Mouse (Mus musculus) embryonic facial prominence, embryonic 12.5 days (tissue): Measurements from ENCODE around the gene Gcgr. TPM values are rescaled to one million over a fixed set of nuclear protein-coding genes. Genes with fewer than 3 reads are reported as not detected.

ENCODE experiments used
- ATAC-seq: fragments of 200-750 bp; cut with Nextera tagmentation; 2 replicates; pipeline ENCODE4 v1.8.0; 2017; ENCODE audit not compliant: insufficient number of reproducible peaks, insufficient read depth, low FRiP score, low TSS enrichment
- H3K27ac ChIP-seq: fragments of 300-500 bp; sonication (generic); 2 replicates; pipeline ENCODE4 v1.5.1; 2016; ENCODE audit warnings: mild to moderate bottlenecking
- H3K27me3 ChIP-seq: fragments of 300-500 bp; sonication (generic); 2 replicates; pipeline ENCODE4 v1.6.1; 2016; ENCODE audit warnings: mild to moderate bottlenecking, moderate library complexity
- H3K36me3 ChIP-seq: fragments of 300-500 bp; sonication (generic); 2 replicates; pipeline ENCODE4 v1.6.1; 2016; ENCODE audit warnings: mild to moderate bottlenecking
- H3K4me1 ChIP-seq: fragments of 300-500 bp; sonication (generic); 2 replicates; pipeline ENCODE4 v1.6.1; 2016
- H3K4me2 ChIP-seq: fragments of 300-500 bp; sonication (generic); replicated peaks from 2 replicates; pipeline ENCODE4 v1.6.1; 2016; ENCODE audit warnings: mild to moderate bottlenecking, moderate library complexity
- H3K4me3 ChIP-seq: fragments of 300-500 bp; sonication (generic); 2 replicates; pipeline ENCODE4 v1.5.1; 2016; ENCODE audit warnings: mild to moderate bottlenecking
- H3K9ac ChIP-seq: fragments of 300-500 bp; sonication (generic); 2 replicates; pipeline ENCODE4 v1.6.1; 2016; ENCODE audit warnings: mild to moderate bottlenecking, moderate library complexity
- H3K9me3 ChIP-seq: fragments of 300-500 bp; sonication (generic); 2 replicates; pipeline ENCODE4 v1.6.1; 2016; ENCODE audit warnings: mild to moderate bottlenecking, moderate library complexity
- WGBS: fragments of 180-500 bp; shearing (Covaris S2); methylation state at CpG from one replicate; pipeline ENCODE4 v1.1.7; 2016; 5-methylcytosine and 5-hydroxymethylcytosine counted together
- polyA plus RNA-seq: library from polyadenylated mRNA; unstranded; fragments of >200 nt; fragmentation: Nextera tagmentation; extraction: Ambion mirVana; gene quantifications from 2 replicates; pipeline ENCODE4 v1.2.1, GENCODE M21; 2016

Gene Gcgr
- polyA plus RNA-seq, 1 experiment from 2014 or later = 1.7 TPM

- peak overlapping the region; percentile 88 for H3K9ac ChIP-seq
- H3K36me3 ChIP-seq = peaks cover 39% of the 10 kb centered on the region
- H3K27ac ChIP-seq = peak overlapping the region; percentile 88
- peaks cover 24% of the 10 kb centered on the region for H3K4me1 ChIP-seq
- no peak for ATAC-seq
- under 1% methylated on average over 23 of the region's 23 CpGs for WGBS
- H3K9me3 ChIP-seq = no peaks in the 10 kb centered on the region
- H3K27me3 ChIP-seq = no peaks in the 10 kb centered on the region
- H3K4me3 ChIP-seq = peak overlapping the region; percentile 99
- H3K4me2 ChIP-seq = peak overlapping the region; percentile 95
Measured at GRCm38 (mm10) chr11:120573585-120574277, 43.2 kb downstream of the Gcgr start.

- 54% methylated on average over 5 of the region's 5 CpGs for WGBS
- no peaks in the 10 kb centered on the region for H3K27me3 ChIP-seq
- peak overlapping the region; percentile 99 for H3K4me3 ChIP-seq
- H3K36me3 ChIP-seq = peaks cover 42% of the 10 kb centered on the region
- H3K4me2 ChIP-seq = peak overlapping the region; percentile 95
- no peaks in the 10 kb centered on the region for H3K9me3 ChIP-seq
- no peak overlapping the region for H3K27ac ChIP-seq
- peaks cover 29% of the 10 kb centered on the region for H3K4me1 ChIP-seq
- peak overlapping the region; percentile 88; the same call in 1 of the 2 replicates for H3K9ac ChIP-seq
- no peak for ATAC-seq
Measured at GRCm38 (mm10) chr11:120574278-120574600, 43.7 kb downstream of the Gcgr start.

- no peak for ATAC-seq
- H3K27ac ChIP-seq = no peak overlapping the region
- H3K4me1 ChIP-seq = peaks cover 37% of the 10 kb centered on the region
- H3K36me3 ChIP-seq = peaks cover 42% of the 10 kb centered on the region
- no peak overlapping the region for H3K4me2 ChIP-seq
- no peak overlapping the region for H3K9ac ChIP-seq
- H3K27me3 ChIP-seq = no peaks in the 10 kb centered on the region
- H3K9me3 ChIP-seq = no peaks in the 10 kb centered on the region
- H3K4me3 ChIP-seq = no peak overlapping the region
- WGBS = 66% methylated on average over 2 of the region's 2 CpGs
Measured at GRCm38 (mm10) chr11:120575046-120575445, 44.5 kb downstream of the Gcgr start.

- no peak for ATAC-seq
- H3K4me1 ChIP-seq = peaks cover 37% of the 10 kb centered on the region
- no peak overlapping the region for H3K27ac ChIP-seq
- no peak overlapping the region for H3K4me3 ChIP-seq
- peaks cover 33% of the 10 kb centered on the region for H3K36me3 ChIP-seq
- no peaks in the 10 kb centered on the region for H3K9me3 ChIP-seq
- no peak overlapping the region for H3K4me2 ChIP-seq
- H3K9ac ChIP-seq = no peak overlapping the region
- no peaks in the 10 kb centered on the region for H3K27me3 ChIP-seq
Measured at GRCm38 (mm10) chr11:120575940-120576339, 45.4 kb downstream of the Gcgr start.

- no peak overlapping the region for H3K4me3 ChIP-seq
- H3K4me2 ChIP-seq = no peak overlapping the region
- no peaks in the 10 kb centered on the region for H3K27me3 ChIP-seq
- H3K27ac ChIP-seq = no peak overlapping the region
- H3K9ac ChIP-seq = no peak overlapping the region
- 76% methylated on average over 3 of the region's 3 CpGs for WGBS
- no peak for ATAC-seq
- H3K9me3 ChIP-seq = no peaks in the 10 kb centered on the region
- H3K36me3 ChIP-seq = peaks cover 27% of the 10 kb centered on the region
- H3K4me1 ChIP-seq = peaks cover 32% of the 10 kb centered on the region
Measured at GRCm38 (mm10) chr11:120576365-120576981, 46.0 kb downstream of the Gcgr start.

- Histone ChIP-seq H3K27me3 (no peaks in the 10 kb centered on the region), H3K36me3 (peaks cover 26% of the 10 kb centered on the region), H3K4me1 (peaks cover 34% of the 10 kb centered on the region), H3K27ac (peak overlapping the region; percentile 46; the same call in 1 of the 2 replicates), H3K9me3 (no peaks in the 10 kb centered on the region), H3K4me2 (no peak overlapping the region), H3K4me3 (no peak overlapping the region), H3K9ac (no peak overlapping the region)
- WGBS = 84% methylated on average over 7 of the region's 7 CpGs
- ATAC-seq = no peak
Measured at GRCm38 (mm10) chr11:120577211-120578023, 46.9 kb downstream of the Gcgr start.

GRCm38 (mm10) chr11:120578024-120578693, 47.7 kb downstream of the Gcgr start:
- Histone ChIP-seq H3K9me3 (no peaks in the 10 kb centered on the region), H3K36me3 (peaks cover 26% of the 10 kb centered on the region), H3K27ac (0 out of 2 replicates have a peak overlapping the region, but pooled peaks have one; percentile 11), H3K27me3 (no peaks in the 10 kb centered on the region), H3K4me2 (no peak overlapping the region; the same call in 1 of the 2 replicates), H3K4me1 (peaks cover 34% of the 10 kb centered on the region), H3K9ac (no peak overlapping the region), H3K4me3 (no peak overlapping the region)
- no peak for ATAC-seq
- WGBS = 85% methylated on average over 10 of the region's 10 CpGs

- peaks cover 31% of the 10 kb centered on the region for H3K36me3 ChIP-seq
- 0 out of 2 replicates have a peak overlapping the region, but pooled peaks have one; percentile 98 for H3K9ac ChIP-seq
- peaks cover 34% of the 10 kb centered on the region for H3K4me1 ChIP-seq
- 73% methylated on average over 11 of the region's 11 CpGs for WGBS
- ATAC-seq = no peak
- H3K27me3 ChIP-seq = no peaks in the 10 kb centered on the region
- no peak overlapping the region for H3K27ac ChIP-seq
- no peaks in the 10 kb centered on the region for H3K9me3 ChIP-seq
- H3K4me3 ChIP-seq = no peak overlapping the region
- no peak overlapping the region; the same call in 1 of the 2 replicates for H3K4me2 ChIP-seq
Measured at GRCm38 (mm10) chr11:120578694-120579243, 48.3 kb downstream of the Gcgr start.

GRCm38 (mm10) chr11:120579316-120580107, 49.0 kb downstream of the Gcgr start:
- Histone ChIP-seq H3K4me2 (peak overlapping the region; percentile 95), H3K4me1 (peaks cover 29% of the 10 kb centered on the region), H3K4me3 (peak overlapping the region; percentile 92), H3K9ac (peak overlapping the region; percentile 98; the same call in 1 of the 2 replicates), H3K9me3 (no peaks in the 10 kb centered on the region; the same call in 1 of the 2 replicates), H3K36me3 (peaks cover 38% of the 10 kb centered on the region), H3K27me3 (no peaks in the 10 kb centered on the region), H3K27ac (peak overlapping the region; percentile 92)
- WGBS = 61% methylated on average over 15 of the region's 15 CpGs
- ATAC-seq = 0 out of 2 replicates have a peak, but pooled peaks have one; percentile 12

- no peak for ATAC-seq
- Histone ChIP-seq H3K27me3 (no peaks in the 10 kb centered on the region), H3K4me1 (peaks cover 27% of the 10 kb centered on the region), H3K27ac (peak overlapping the region; percentile 92), H3K36me3 (peaks cover 43% of the 10 kb centered on the region), H3K4me2 (peak overlapping the region; percentile 95), H3K9ac (peak overlapping the region; percentile 98), H3K9me3 (no peaks in the 10 kb centered on the region; the same call in 1 of the 2 replicates), H3K4me3 (peak overlapping the region; percentile 92)
- 52% methylated on average over 7 of the region's 7 CpGs for WGBS
Measured at GRCm38 (mm10) chr11:120580190-120580589, 49.7 kb downstream of the Gcgr start.
